Comparison of ENCODE assay signal across 9 mouse cellular contexts in genomic region chr2:158613541-158614417, GRCm38 (mm10). TPM values are rescaled to one million over a fixed set of nuclear protein-coding genes. Genes with fewer than 3 reads are reported as not detected.
DNase-seq lines count a peak whose midpoint lies in the region; ATAC-seq and TF ChIP-seq lines count a peak whose summit lies in the region.
"Had no signal": no experiment of that assay in that cellular context is flagged by ENCODE, and none has a peak within 500 bp of the region (broad histone marks: within the 10 kb centered on the region; RNA-seq: fewer than 3 reads in every experiment).

No protein-coding gene starts in this region.

- H3K9me3 ChIP-seq in neural tube, embryonic 13.5 days, result no peaks in the 10 kb centered on the region
- H3K9me3 ChIP-seq: embryonic facial prominence, embryonic 15.5 days had no signal

- ATAC-seq in neural tube, embryonic 13.5 days (ENCODE audit: low read depth), result no peak

- peak overlapping the region; percentile 95 for H3K27ac ChIP-seq in neural tube, embryonic 13.5 days (replicated peaks)
- no peak overlapping the region for H3K27ac ChIP-seq in thymus, adult 2 months (ENCODE audit: control insufficient read depth, insufficient read depth, low read length)
- H3K27ac ChIP-seq: embryonic facial prominence, embryonic 15.5 days had no signal

- TF ChIP-seq POLR2A in thymus, adult 2 months (IDR thresholded peaks at IDR 0.05; ENCODE audit: control insufficient read depth, extremely low read depth, insufficient read depth, low read length, poor library complexity), result no peak

- TF ChIP-seq CTCF in thymus, adult 2 months (IDR thresholded peaks at IDR 0.05; ENCODE audit: borderline replicate concordance, control insufficient read depth, extremely low read depth, insufficient read depth, low read length, poor library complexity), result peak; percentile 79; the same call in 1 of the 2 replicates

- H3K9ac ChIP-seq in neural tube, embryonic 13.5 days, result peak overlapping the region; percentile 87
- H3K9ac ChIP-seq: embryonic facial prominence, embryonic 15.5 days had no signal

- peaks cover 100% of the 10 kb centered on the region for H3K27me3 ChIP-seq in neural tube, embryonic 13.5 days
- peaks cover 53% of the 10 kb centered on the region for H3K27me3 ChIP-seq in thymus, adult 2 months (ENCODE audit: control insufficient read depth, insufficient read depth, low read length)

- H3K4me2 ChIP-seq in neural tube, embryonic 13.5 days, result peak overlapping the region; percentile 59

- H3K4me1 ChIP-seq in neural tube, embryonic 13.5 days (replicated peaks), result peaks cover 54% of the 10 kb centered on the region
- H3K4me1 ChIP-seq in thymus, adult 2 months (replicated peaks; ENCODE audit: control insufficient read depth, insufficient read depth, low read length), result peaks cover 15% of the 10 kb centered on the region

- intact Hi-C loops in left cerebral cortex, postnatal 36 days (cut with DNase I), result loop anchor here (5.0 kb wide), 1 partner anchor 56 kb away; no protein-coding TSS in a partner anchor

- DNase-seq in left cerebral cortex, adult 11 months (ENCODE audit: low spot score), result peak; percentile 73
- DNase-seq in left cerebral cortex, postnatal 36 days (ENCODE audit: low spot score in 2 of 2), result no peak
- peak; percentile 59 for DNase-seq in cerebellum, adult 9-10 months
- peak; percentile 55 to 74 for DNase-seq in frontal cortex, postnatal 10 days (ENCODE audit: low spot score in 2 of 2)
- peak; percentile 19 for DNase-seq in kidney, postnatal 14 days
- peak; percentile 27 to 30 for DNase-seq in lung, adult 18-20 months
- DNase-seq in thymus, adult 2 months, result peak; percentile 83

- peak overlapping the region; percentile 50 for H3K4me3 ChIP-seq in neural tube, embryonic 13.5 days
- H3K4me3 ChIP-seq in thymus, adult 2 months (ENCODE audit: control insufficient read depth, insufficient read depth, low read length), result no peak overlapping the region

- WGBS in neural tube, embryonic 13.5 days, result 2% methylated on average over 53 of the region's 53 CpGs
- 7% methylated on average over 53 of the region's 53 CpGs for whole genome bisulfite sequencing in thymus, adult 2 months

- no peaks in the 10 kb centered on the region for H3K36me3 ChIP-seq in neural tube, embryonic 13.5 days
- H3K36me3 ChIP-seq in thymus, adult 2 months (ENCODE audit: control insufficient read depth, insufficient read depth, low read length), result no peaks in the 10 kb centered on the region
- H3K36me3 ChIP-seq: embryonic facial prominence, embryonic 15.5 days had no signal

RNA-seq across cellular contexts. Expression of gene Slc32a1, which starts 3.2 kb away (rescaled TPM):
- 10 to 100 TPM; 95.4 to 97.9 TPM for total RNA-seq in left cerebral cortex, postnatal 36 days (2021)
- polyA plus RNA-seq in neural tube, embryonic 13.5 days (2015; fragmentation: Nextera tagmentation; extraction: Ambion mirVana), result 6.2 and 7.4 TPM in 2 replicates
- polyA plus RNA-seq in thymus, adult 2 months (2012; rRNA removed), result 0.11 and 0.13 TPM in 2 replicates

RNA-seq across cellular contexts. Expression of gene Actr5, which starts 10.9 kb away (rescaled TPM):
- 10 to 100 TPM; 12.1 to 13.1 TPM for total RNA-seq in left cerebral cortex, postnatal 36 days (2021)
- 10.5 and 11.1 TPM in 2 replicates for polyA plus RNA-seq in neural tube, embryonic 13.5 days (2015; fragmentation: Nextera tagmentation; extraction: Ambion mirVana)
- 24.8 and 26.2 TPM in 2 replicates for polyA plus RNA-seq in thymus, adult 2 months (2012; rRNA removed)

RNA-seq across cellular contexts. Expression of gene Ppp1r16b, which starts 51.4 kb away (rescaled TPM):
- total RNA-seq in left cerebral cortex, postnatal 36 days (2021), result 100 to 1,000 TPM; 125 to 129 TPM
- polyA plus RNA-seq in neural tube, embryonic 13.5 days (2015; fragmentation: Nextera tagmentation; extraction: Ambion mirVana), result 9.8 and 9.9 TPM in 2 replicates
- 55.8 and 61.4 TPM in 2 replicates for polyA plus RNA-seq in thymus, adult 2 months (2012; rRNA removed)

Comparison
In these comparisons a context has a peak if more than half of its experiments do, and no peak if none do; other contexts are left out.
1. DNase-seq: peak in left cerebral cortex, adult 11 months (single experiment), cerebellum, adult 9-10 months (single experiment), frontal cortex, postnatal 10 days (2 of 2), kidney, postnatal 14 days (single experiment), lung, adult 18-20 months (2 of 2) and thymus, adult 2 months (single experiment); none in left cerebral cortex, postnatal 36 days (0 of 2).